Mouse (Mus musculus): ENCODE data around the gene Prkn.

DNA sequence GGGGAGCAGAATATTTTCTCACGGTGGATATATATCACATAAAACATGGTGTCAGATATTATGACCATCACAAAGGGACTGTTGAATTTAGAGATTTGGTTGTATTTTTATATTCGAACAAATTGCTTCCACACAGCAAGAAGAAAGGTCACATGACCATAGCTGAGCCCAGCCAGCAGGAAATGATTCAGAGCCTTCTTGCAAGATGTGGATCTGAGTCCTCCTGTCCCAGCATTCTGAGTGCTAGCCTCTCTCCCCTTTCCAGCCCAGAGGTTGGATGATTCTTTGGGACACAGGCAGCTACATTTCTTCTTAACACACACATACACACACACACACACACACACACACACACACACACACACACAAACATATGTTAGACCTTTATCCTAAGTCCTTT is 1022.2 kb downstream of the Prkn start:
- TF ChIP-seq CTCF (IDR thresholded peaks at IDR 0.05; ENCODE audit: low read depth, low read length): no peak
- no peak for TF ChIP-seq POLR2AphosphoS5 (IDR thresholded peaks at IDR 0.05; ENCODE audit: insufficient replicate concordance, low read depth, low read length)
- TF ChIP-seq GATA1 (IDR thresholded peaks at IDR 0.05; ENCODE audit: borderline replicate concordance, low read length): no peak

All from G1E (cell line).